Mouse (Mus musculus): Measurements from ENCODE around the gene Slc30a9. TPM values are rescaled to one million over a fixed set of nuclear protein-coding genes. Genes with fewer than 3 reads are reported as not detected.

The Slc30a9 gene
- polyA plus RNA-seq, 1 experiment from 2014 or later, result 129 TPM

DNA sequence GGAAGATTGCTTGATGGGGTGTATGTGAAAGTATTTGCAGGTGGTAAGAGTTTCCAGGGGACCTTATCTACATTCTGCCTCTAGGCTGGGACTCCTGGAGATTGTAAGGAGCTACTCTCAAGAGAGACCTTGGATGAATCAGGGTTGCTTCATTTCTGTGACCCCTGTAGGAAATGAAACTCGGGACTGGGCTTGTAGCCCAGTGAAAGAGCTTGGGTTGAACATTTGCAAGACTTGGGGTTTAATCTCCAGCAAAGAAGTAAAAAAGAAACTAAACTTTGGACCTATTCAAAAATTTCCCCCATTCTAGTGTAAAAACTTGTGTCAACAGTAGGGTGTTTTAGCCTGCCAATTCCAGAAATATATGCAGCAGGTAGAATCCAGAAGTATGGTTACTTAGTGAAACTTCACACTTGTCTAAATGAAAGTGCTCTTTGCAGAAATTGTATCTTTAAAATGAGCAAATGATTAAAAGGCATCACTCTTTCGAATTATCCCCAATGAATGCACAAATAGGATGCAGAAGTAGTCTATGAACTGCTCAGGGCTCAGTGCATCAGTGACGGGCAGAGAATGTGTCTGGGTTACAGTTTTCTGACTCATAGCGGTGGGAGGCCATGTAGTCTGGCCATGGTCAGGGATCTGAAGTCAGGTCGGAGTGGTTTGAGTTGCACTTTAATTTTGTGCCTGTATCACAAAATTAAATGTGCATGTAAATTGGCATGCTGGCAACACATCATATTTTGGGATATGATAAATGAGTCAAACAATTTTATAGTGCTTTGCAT lies 9.5 kb upstream of the Slc30a9 start:
- H3K4me3 ChIP-seq (replicated peaks; ENCODE audit: low read depth, low read length), result no peak overlapping the region
- DNase-seq (ENCODE audit: low spot score) (no peak), ATAC-seq (replicated peaks; ENCODE audit: low FRiP score, low read depth) (no peak)
- H3K27ac ChIP-seq, result no peak overlapping the region
- 0 out of 2 replicates have a peak, but pooled peaks cover 4% of the 10 kb centered on the region for H3K4me1 ChIP-seq (replicated peaks; ENCODE audit: insufficient read depth, low read length)
- no peaks in the 10 kb centered on the region for H3K36me3 ChIP-seq (ENCODE audit: insufficient read depth, low read length)
- no peak for TF ChIP-seq CTCF (IDR thresholded peaks at IDR 0.05; ENCODE audit: low read depth)
- H3K9ac ChIP-seq (ENCODE audit: low read depth, low read length), result no peak overlapping the region
- no peak overlapping the region for H3K4me2 ChIP-seq (ENCODE audit: low read length)
- H3K9me3 ChIP-seq (replicated peaks; ENCODE audit: low read length), result no peaks in the 10 kb centered on the region
- 82% methylated on average over 5 of the region's 5 CpGs for WGBS
- H3K27me3 ChIP-seq (ENCODE audit: insufficient read depth, low read length), result no peaks in the 10 kb centered on the region

- peak overlapping the region; percentile 73; the same call in 1 of the 2 replicates for H3K27ac ChIP-seq
- no peak overlapping the region for H3K9ac ChIP-seq (ENCODE audit: low read depth, low read length)
- no peak for TF ChIP-seq CTCF (IDR thresholded peaks at IDR 0.05; ENCODE audit: low read depth)
- H3K27me3 ChIP-seq (ENCODE audit: insufficient read depth, low read length), result no peaks in the 10 kb centered on the region
- 83% methylated on average over 6 of the region's 6 CpGs for WGBS
- 0 out of 2 replicates have a peak, but pooled peaks cover 4% of the 10 kb centered on the region for H3K4me1 ChIP-seq (replicated peaks; ENCODE audit: insufficient read depth, low read length)
- ATAC-seq (replicated peaks; ENCODE audit: low FRiP score, low read depth) (no peak), DNase-seq (ENCODE audit: low spot score) (no peak)
- no peak overlapping the region for H3K4me3 ChIP-seq (replicated peaks; ENCODE audit: low read depth, low read length)
- H3K4me2 ChIP-seq (ENCODE audit: low read length), result no peak overlapping the region
- H3K36me3 ChIP-seq (ENCODE audit: insufficient read depth, low read length), result no peaks in the 10 kb centered on the region
- H3K9me3 ChIP-seq (replicated peaks; ENCODE audit: low read length), result no peaks in the 10 kb centered on the region
Measured at GRCm38 (mm10) chr5:67299847-67300412, 6.8 kb upstream of the Slc30a9 start.

GRCm38 (mm10) chr5:67300926-67301597 lies 5.7 kb upstream of the Slc30a9 start:
- no peak for TF ChIP-seq CTCF (IDR thresholded peaks at IDR 0.05; ENCODE audit: low read depth)
- Histone ChIP-seq H3K4me3 (replicated peaks; ENCODE audit: low read depth, low read length) (no peak overlapping the region), H3K9me3 (replicated peaks; ENCODE audit: low read length) (no peaks in the 10 kb centered on the region), H3K4me2 (ENCODE audit: low read length) (no peak overlapping the region), H3K36me3 (ENCODE audit: insufficient read depth, low read length) (no peaks in the 10 kb centered on the region), H3K4me1 (replicated peaks; ENCODE audit: insufficient read depth, low read length) (0 out of 2 replicates have a peak, but pooled peaks cover 4% of the 10 kb centered on the region), H3K27ac (peak overlapping the region; percentile 73), H3K27me3 (ENCODE audit: insufficient read depth, low read length) (no peaks in the 10 kb centered on the region), H3K9ac (ENCODE audit: low read depth, low read length) (no peak overlapping the region)
- DNase-seq (ENCODE audit: low spot score), result peak; percentile 21
- ATAC-seq (replicated peaks; ENCODE audit: low FRiP score, low read depth), result peak; percentile 50; the same call in 1 of the 2 replicates
- 50% methylated on average over 8 of the region's 8 CpGs for WGBS

DNA sequence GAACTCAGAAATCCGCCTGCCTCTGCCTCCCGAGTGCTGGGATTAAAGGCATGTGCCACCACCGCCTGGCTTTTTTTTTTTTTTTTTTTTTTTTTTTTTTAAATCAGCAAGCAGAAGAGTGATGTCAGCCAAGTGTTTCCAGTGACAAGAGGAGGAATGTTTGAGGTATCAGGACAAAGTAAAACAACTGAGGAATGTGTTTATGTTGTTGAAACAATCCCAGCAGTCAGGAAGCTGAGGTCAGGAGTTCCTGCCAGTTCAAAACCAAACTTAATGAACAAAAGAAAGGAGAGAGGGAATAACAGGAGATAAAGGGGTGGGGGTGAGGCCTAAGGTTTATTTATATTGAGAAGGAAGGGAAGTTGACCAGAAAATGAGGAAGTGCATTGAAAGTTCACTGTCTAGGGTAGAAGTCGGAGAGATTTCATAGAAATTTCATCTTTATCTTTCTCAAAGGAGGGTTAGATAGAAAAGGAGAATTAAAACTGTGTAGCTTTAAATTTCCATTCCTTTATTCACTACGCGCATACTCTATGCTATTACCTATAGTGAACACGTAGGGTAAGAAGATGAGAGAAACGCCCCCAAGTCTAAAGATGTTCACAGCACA lies 4.9 kb upstream of the Slc30a9 start:
- H3K4me1 ChIP-seq (replicated peaks; ENCODE audit: insufficient read depth, low read length), result 0 out of 2 replicates have a peak, but pooled peaks cover 4% of the 10 kb centered on the region
- H3K27me3 ChIP-seq (ENCODE audit: insufficient read depth, low read length), result no peaks in the 10 kb centered on the region
- no peak for ATAC-seq (replicated peaks; ENCODE audit: low FRiP score, low read depth)
- no peaks in the 10 kb centered on the region for H3K9me3 ChIP-seq (replicated peaks; ENCODE audit: low read length)
- no peak overlapping the region for H3K4me3 ChIP-seq (replicated peaks; ENCODE audit: low read depth, low read length)
- H3K27ac ChIP-seq, result peak overlapping the region; percentile 22
- H3K36me3 ChIP-seq (ENCODE audit: insufficient read depth, low read length), result no peaks in the 10 kb centered on the region
- H3K4me2 ChIP-seq (ENCODE audit: low read length), result no peak overlapping the region
- no peak overlapping the region for H3K9ac ChIP-seq (ENCODE audit: low read depth, low read length)
- no peak for TF ChIP-seq CTCF (IDR thresholded peaks at IDR 0.05; ENCODE audit: low read depth)
- 58% methylated on average over 8 of the region's 8 CpGs for WGBS
- DNase-seq (ENCODE audit: low spot score), result peak; percentile 44

DNA sequence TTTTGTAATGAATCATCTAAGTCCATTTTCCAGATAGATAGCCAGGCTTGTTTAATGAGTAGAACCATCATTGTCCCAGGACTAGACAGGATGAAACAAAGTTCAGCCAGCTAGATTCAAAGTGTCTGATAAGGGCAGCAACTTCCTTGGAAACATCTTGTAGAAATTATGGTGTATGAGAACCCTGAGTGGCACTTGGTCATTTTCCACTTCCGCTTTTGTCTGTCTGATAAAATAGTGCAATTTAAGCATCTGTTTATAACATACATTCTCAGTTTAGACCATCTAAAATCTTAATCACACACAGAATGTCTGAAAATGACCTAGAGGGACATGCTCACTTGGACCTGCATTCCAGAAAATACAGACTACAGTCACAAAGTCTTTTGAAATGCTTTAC lies 2.9 kb upstream of the Slc30a9 start:
- Histone ChIP-seq H3K27me3 (ENCODE audit: insufficient read depth, low read length) (no peaks in the 10 kb centered on the region), H3K9ac (ENCODE audit: low read depth, low read length) (no peak overlapping the region), H3K36me3 (ENCODE audit: insufficient read depth, low read length) (no peaks in the 10 kb centered on the region), H3K4me3 (replicated peaks; ENCODE audit: low read depth, low read length) (no peak overlapping the region), H3K27ac (no peak overlapping the region), H3K9me3 (replicated peaks; ENCODE audit: low read length) (no peaks in the 10 kb centered on the region), H3K4me2 (ENCODE audit: low read length) (no peak overlapping the region), H3K4me1 (replicated peaks; ENCODE audit: insufficient read depth, low read length) (peaks cover 10% of the 10 kb centered on the region)
- ATAC-seq (replicated peaks; ENCODE audit: low FRiP score, low read depth) (no peak), DNase-seq (ENCODE audit: low spot score) (no peak)
- 89% methylated on average over 1 of the region's 1 CpGs for WGBS
- no peak for TF ChIP-seq CTCF (IDR thresholded peaks at IDR 0.05; ENCODE audit: low read depth)

- peak; percentile 21 for DNase-seq (ENCODE audit: low spot score)
- peak overlapping the region; percentile 88 for H3K4me3 ChIP-seq (replicated peaks; ENCODE audit: low read depth, low read length)
- no peaks in the 10 kb centered on the region for H3K9me3 ChIP-seq (replicated peaks; ENCODE audit: low read length)
- H3K4me1 ChIP-seq (replicated peaks; ENCODE audit: insufficient read depth, low read length), result peaks cover 6% of the 10 kb centered on the region
- WGBS, result 27% methylated on average over 13 of the region's 13 CpGs
- 0 out of 2 replicates have a peak, but pooled peaks cover 5% of the 10 kb centered on the region for H3K36me3 ChIP-seq (ENCODE audit: insufficient read depth, low read length)
- H3K27me3 ChIP-seq (ENCODE audit: insufficient read depth, low read length), result no peaks in the 10 kb centered on the region
- ATAC-seq (replicated peaks; ENCODE audit: low FRiP score, low read depth), result no peak
- peak overlapping the region; percentile 90 for H3K9ac ChIP-seq (ENCODE audit: low read depth, low read length)
- no peak for TF ChIP-seq CTCF (IDR thresholded peaks at IDR 0.05; ENCODE audit: low read depth)
- H3K27ac ChIP-seq, result peak overlapping the region; percentile 91
- peak overlapping the region; percentile 81 for H3K4me2 ChIP-seq (ENCODE audit: low read length)
Measured at GRCm38 (mm10) chr5:67307659-67308222, 986 bp downstream of the Slc30a9 start.
